Mouse (Mus musculus) testis, adult 2 months (tissue): ENCODE measurements at regions not wholly inside any gene's neighbourhood (a gene's known extent, or its start where the extent isn't known, plus 50 kb on each side); places are given as distances from the start of the nearest gene placed in this dataset.

Experiments used
- CTCF ChIP-seq: fragments of 200-500 bp; IDR thresholded peaks from 2 replicates; pipeline ENCODE4 v1.5.1; 2012; ENCODE audit warnings: low read depth, mild to moderate bottlenecking, inconsistent platforms, low read length, moderate library complexity; ENCODE audit not compliant: control insufficient read depth, insufficient read depth, insufficient replicate concordance
- POLR2A ChIP-seq: fragments of 200-500 bp; IDR thresholded peaks from 2 replicates; pipeline ENCODE4 v1.6.1; 2012; ENCODE audit warnings: low read depth, mild to moderate bottlenecking, inconsistent platforms, low read length, moderate library complexity; ENCODE audit not compliant: control insufficient read depth

GRCm38 (mm10) chr13:80666186-80666713 lies 216.9 kb upstream of the Arrdc3 start:
- TF ChIP-seq CTCF: no peak
- no peak for TF ChIP-seq POLR2A
